12 mouse cellular contexts compared by ENCODE assay signal in the genomic region with DNA sequence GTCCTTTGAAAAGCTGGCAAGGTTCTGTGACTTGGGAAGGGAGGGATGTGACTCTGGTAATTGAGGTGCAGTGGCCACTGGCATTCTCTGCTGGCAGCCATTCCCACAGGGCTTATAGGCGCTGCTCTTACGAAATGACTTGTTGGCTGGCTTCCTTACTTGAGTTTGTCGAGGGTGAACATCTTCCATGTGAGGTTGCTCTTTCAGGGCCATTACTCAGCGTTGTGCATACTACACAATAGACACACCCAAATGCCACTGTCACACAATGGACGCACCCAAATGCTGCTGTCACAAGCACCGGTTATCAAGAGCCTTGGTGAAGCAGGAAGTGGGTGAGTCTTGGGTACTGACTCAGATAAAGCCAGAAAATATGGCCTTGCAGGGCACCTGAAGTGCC. TPM values are rescaled to one million over a fixed set of nuclear protein-coding genes. Genes with fewer than 3 reads are reported as not detected.
A peak's percentile ranks its signal among the peaks of the same experiment; 100 is the strongest.
DNase-seq lines count a peak whose midpoint lies in the region; ATAC-seq lines count a peak whose summit lies in the region.
"Had no signal": no experiment of that assay in that cellular context is flagged by ENCODE, and none has a peak within 500 bp of the region (broad histone marks: within the 10 kb centered on the region; RNA-seq: fewer than 3 reads in every experiment).

No protein-coding gene starts in this region.

- no peaks in the 10 kb centered on the region for H3K36me3 ChIP-seq in liver, embryonic 13.5 days
- H3K36me3 ChIP-seq in stomach, embryonic 16.5 days (ENCODE audit: control insufficient read depth, insufficient read depth, low read length), result no peaks in the 10 kb centered on the region
- no peaks in the 10 kb centered on the region for H3K36me3 ChIP-seq in heart, embryonic 10.5 days
- H3K36me3 ChIP-seq in midbrain, embryonic 14.5 days (ENCODE audit: control insufficient read depth, insufficient read depth, low read length), result no peaks in the 10 kb centered on the region
- H3K36me3 ChIP-seq: midbrain, embryonic 10.5 days had no signal

- H3K9ac ChIP-seq in liver, embryonic 13.5 days, result no peak overlapping the region
- no peak overlapping the region for H3K9ac ChIP-seq in stomach, embryonic 16.5 days (ENCODE audit: low read length)
- H3K9ac ChIP-seq in midbrain, embryonic 14.5 days (replicated peaks; ENCODE audit: low read length), result no peak overlapping the region
- H3K9ac ChIP-seq: forebrain, embryonic 13.5 days; hindbrain, embryonic 14.5 days had no signal

- DNase-seq in lung, adult 18-20 months, result peak; percentile 15 to 48
- DNase-seq in lung, postnatal 4 days, result no peak
- DNase-seq in R1 (ENCODE audit: low read depth, low spot score), result peak; percentile 39
- DNase-seq in liver, embryonic 13.5 days, result peak; percentile 5
- no peak for DNase-seq in heart, embryonic 10.5 days (ENCODE audit: low spot score)
- DNase-seq in midbrain, embryonic 14.5 days, result no peak
- DNase-seq: heart, adult 18-20 months; kidney, postnatal 10 days had no signal

- H3K4me1 ChIP-seq in liver, embryonic 13.5 days (replicated peaks), result peaks cover 36% of the 10 kb centered on the region
- peaks cover 25% of the 10 kb centered on the region for H3K4me1 ChIP-seq in stomach, embryonic 16.5 days (ENCODE audit: control insufficient read depth, insufficient read depth, low read length)
- peaks cover 30% of the 10 kb centered on the region for H3K4me1 ChIP-seq in heart, embryonic 10.5 days
- H3K4me1 ChIP-seq in midbrain, embryonic 14.5 days (ENCODE audit: control insufficient read depth, insufficient read depth, low read length), result no peaks in the 10 kb centered on the region
- H3K4me1 ChIP-seq: forebrain, embryonic 13.5 days had no signal

- WGBS in liver, embryonic 13.5 days (ENCODE audit: insufficient replicate concordance), result 33% methylated on average over 6 of the region's 6 CpGs
- 59% methylated on average over 6 of the region's 6 CpGs for WGBS in stomach, embryonic 16.5 days
- WGBS in heart, embryonic 10.5 days, result 78% methylated on average over 6 of the region's 6 CpGs
- WGBS in midbrain, embryonic 14.5 days, result 89% methylated on average over 6 of the region's 6 CpGs

- no peaks in the 10 kb centered on the region for H3K9me3 ChIP-seq in liver, embryonic 13.5 days (replicated peaks)
- peaks cover 5% of the 10 kb centered on the region; the same call in 1 of the 2 replicates for H3K9me3 ChIP-seq in stomach, embryonic 16.5 days (replicated peaks; ENCODE audit: control insufficient read depth, low read length)
- H3K9me3 ChIP-seq in heart, embryonic 10.5 days, result no peaks in the 10 kb centered on the region
- H3K9me3 ChIP-seq in midbrain, embryonic 14.5 days (ENCODE audit: control insufficient read depth, low read length), result no peaks in the 10 kb centered on the region
- H3K9me3 ChIP-seq: forebrain, embryonic 13.5 days; midbrain, embryonic 10.5 days had no signal

- H3K4me3 ChIP-seq in liver, embryonic 13.5 days (replicated peaks), result no peak overlapping the region
- no peak overlapping the region for H3K4me3 ChIP-seq in stomach, embryonic 16.5 days (replicated peaks; ENCODE audit: low read length)
- no peak overlapping the region for H3K4me3 ChIP-seq in heart, embryonic 10.5 days
- H3K4me3 ChIP-seq in midbrain, embryonic 14.5 days (replicated peaks; ENCODE audit: low read depth, low read length), result no peak overlapping the region
- H3K4me3 ChIP-seq: forebrain, embryonic 13.5 days; midbrain, embryonic 10.5 days had no signal

- H3K27ac ChIP-seq in liver, embryonic 13.5 days, result 0 out of 2 replicates have a peak overlapping the region, but pooled peaks have one; percentile 10
- peak overlapping the region; percentile 48; the same call in 1 of the 2 replicates for H3K27ac ChIP-seq in stomach, embryonic 16.5 days (ENCODE audit: low read length)
- H3K27ac ChIP-seq in heart, embryonic 10.5 days, result no peak overlapping the region
- no peak overlapping the region for H3K27ac ChIP-seq in midbrain, embryonic 14.5 days (replicated peaks; ENCODE audit: low read depth, low read length)
- H3K27ac ChIP-seq: forebrain, embryonic 13.5 days; hindbrain, embryonic 14.5 days; midbrain, embryonic 10.5 days had no signal

- peak; percentile 79 for ATAC-seq in liver, embryonic 13.5 days (ENCODE audit: low read depth)
- ATAC-seq in stomach, embryonic 16.5 days (ENCODE audit: insufficient read depth, low FRiP score), result peak; percentile 56; the same call in 1 of the 2 replicates
- ATAC-seq in midbrain, embryonic 14.5 days (ENCODE audit: low FRiP score, low TSS enrichment), result no peak
- ATAC-seq: forebrain, embryonic 13.5 days had no signal

- no peaks in the 10 kb centered on the region for H3K27me3 ChIP-seq in liver, embryonic 13.5 days
- no peaks in the 10 kb centered on the region for H3K27me3 ChIP-seq in stomach, embryonic 16.5 days (ENCODE audit: control insufficient read depth, insufficient read depth, low read length)
- no peaks in the 10 kb centered on the region for H3K27me3 ChIP-seq in heart, embryonic 10.5 days (ENCODE audit: insufficient read depth, poor library complexity, severe bottlenecking)
- H3K27me3 ChIP-seq in midbrain, embryonic 14.5 days (ENCODE audit: control insufficient read depth, insufficient read depth, low read length), result no peaks in the 10 kb centered on the region
- H3K27me3 ChIP-seq: forebrain, embryonic 13.5 days had no signal

- H3K4me2 ChIP-seq in liver, embryonic 13.5 days, result no peak overlapping the region
- no peak overlapping the region for H3K4me2 ChIP-seq in stomach, embryonic 16.5 days (ENCODE audit: low read depth, low read length)
- H3K4me2 ChIP-seq in midbrain, embryonic 14.5 days (ENCODE audit: low read length), result no peak overlapping the region
- H3K4me2 ChIP-seq: forebrain, embryonic 13.5 days; hindbrain, embryonic 14.5 days had no signal

RNA-seq across cellular contexts. Expression of a gene that starts 22.8 kb away (rescaled TPM):
- 3.1 and 3.8 TPM in 2 replicates for polyA plus RNA-seq in liver, embryonic 13.5 days (2015; fragmentation: Nextera tagmentation; extraction: Ambion mirVana)
- polyA plus RNA-seq in stomach, embryonic 16.5 days (2015; fragmentation: Nextera tagmentation; extraction: Ambion mirVana), result 14.1 and 14.8 TPM in 2 replicates
- 5.0 and 6.6 TPM in 2 replicates for polyA plus RNA-seq in heart, embryonic 10.5 days (2016; fragmentation: Nextera tagmentation; extraction: Ambion mirVana)
- 1.6 and 2.7 TPM in 2 replicates for polyA plus RNA-seq in midbrain, embryonic 14.5 days (2014; fragmentation: Nextera tagmentation; extraction: Ambion mirVana)

Comparison
In these comparisons a context has a peak if more than half of its experiments do, and no peak if none do; other contexts are left out.
1. DNase-seq: peak in lung, adult 18-20 months (2 of 2), R1 (single experiment) and liver, embryonic 13.5 days (single experiment); none in lung, postnatal 4 days (0 of 2), heart, embryonic 10.5 days (single experiment) and midbrain, embryonic 14.5 days (single experiment).
2. H3K27ac ChIP-seq: peak in liver, embryonic 13.5 days (single experiment) and stomach, embryonic 16.5 days (single experiment); none in heart, embryonic 10.5 days (single experiment) and midbrain, embryonic 14.5 days (single experiment).